Mouse (Mus musculus): ENCODE results near the gene Fstl3. TPM values are rescaled to one million over a fixed set of nuclear protein-coding genes. Genes with fewer than 3 reads are reported as not detected.
A peak's percentile ranks its signal among the peaks of the same experiment; 100 is the strongest.

The Fstl3 gene
- total RNA-seq, 2 experiments from 2014 or later, result 2.8 to 3.4 TPM

DNA sequence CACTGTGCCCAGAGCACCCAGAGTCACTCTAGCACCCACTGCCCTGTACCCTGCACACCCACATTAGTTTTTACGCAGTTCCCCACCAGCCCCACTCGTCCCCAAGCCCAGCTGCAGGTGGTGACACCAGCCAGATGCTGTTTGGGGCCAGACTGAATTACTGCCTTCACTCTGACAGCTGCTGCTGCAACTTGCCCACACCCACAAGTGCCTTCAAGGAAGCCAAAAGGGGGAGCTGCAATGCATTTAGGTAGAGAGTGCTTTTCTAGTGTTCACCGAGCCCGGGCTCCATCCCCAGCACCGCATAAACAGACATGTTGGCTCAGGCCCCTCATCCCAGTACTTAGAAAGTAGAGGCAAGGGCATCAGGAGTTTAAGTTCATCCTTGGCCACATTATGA lies 4.9 kb downstream of the Fstl3 start:
- intact Hi-C loops (cut with DNase I), result loop anchor here (5.0 kb wide), 1 partner anchor 35 kb away; no protein-coding TSS in a partner anchor
- no peak for DNase-seq

DNA sequence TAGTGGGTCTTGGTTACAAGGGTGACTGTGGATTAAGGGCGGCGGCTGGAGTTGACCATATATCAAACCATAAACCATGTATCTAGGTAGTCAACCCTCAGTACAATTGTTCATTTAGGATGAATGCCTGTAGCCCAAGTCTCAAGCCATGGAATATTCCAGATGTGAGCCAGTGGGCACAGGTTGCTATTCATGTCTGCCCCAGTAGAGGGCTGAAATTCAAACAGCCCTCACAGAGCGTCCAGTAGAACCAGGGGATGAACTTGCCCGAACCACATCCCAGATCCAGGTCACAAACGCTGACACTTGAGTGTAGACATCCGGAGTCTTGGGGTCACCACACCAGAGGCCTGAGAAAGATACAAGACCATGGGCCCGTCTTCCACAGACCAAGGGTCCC lies 6.0 kb downstream of the Fstl3 start:
- intact Hi-C loops (cut with DNase I), result loop anchor here (5.0 kb wide), 1 partner anchor 34 kb away; no protein-coding TSS in a partner anchor

DNA sequence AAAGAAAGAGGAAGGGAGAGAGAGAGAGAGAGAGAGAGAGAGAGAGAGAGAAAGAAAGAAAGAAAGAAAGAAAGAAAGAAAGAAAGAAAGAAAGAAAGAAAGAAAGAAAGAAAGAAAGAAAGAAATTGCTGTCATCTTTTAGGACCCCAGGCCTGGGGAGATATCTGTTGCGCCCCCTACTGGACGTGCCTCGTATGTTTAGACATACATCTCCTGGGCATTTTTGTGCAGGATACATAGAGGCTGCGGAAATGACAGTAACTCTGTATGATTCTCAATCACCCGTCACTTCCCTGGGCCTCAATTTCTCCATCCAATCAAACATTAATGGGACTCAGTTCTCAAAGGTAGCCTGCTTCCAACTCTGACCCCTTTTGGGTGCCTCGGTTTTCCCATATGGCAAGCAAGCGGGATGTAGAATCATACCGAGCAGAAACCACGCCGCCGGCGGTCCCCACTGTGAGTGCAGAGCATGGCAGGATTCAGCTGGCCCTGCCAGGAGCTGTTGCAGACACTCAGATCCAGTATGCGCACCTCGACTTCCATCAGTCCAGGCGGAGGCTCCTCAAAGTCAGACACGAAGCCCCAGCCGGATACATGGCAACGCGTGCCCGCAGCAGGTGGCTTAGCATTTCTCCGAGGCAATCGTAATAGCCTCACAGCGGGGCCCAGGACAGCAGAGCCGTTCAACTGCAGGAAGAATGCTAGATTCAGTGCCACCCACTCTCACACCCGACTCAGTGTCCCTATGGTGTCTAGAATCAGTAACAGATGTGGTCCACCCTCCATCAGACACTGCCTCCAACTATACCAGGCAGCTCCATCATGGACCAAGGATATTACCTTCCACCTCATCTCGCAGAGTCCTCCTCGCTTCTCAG lies 7.1 kb downstream of the Fstl3 start:
- intact Hi-C loops (cut with DNase I), result loop anchor here (5.0 kb wide), 1 partner anchor 33 kb away; no protein-coding TSS in a partner anchor
- no peak for DNase-seq

More for the DNA sequence above, 6.0 kb downstream of the Fstl3 start:
- DNase-seq, result no peak

DNA sequence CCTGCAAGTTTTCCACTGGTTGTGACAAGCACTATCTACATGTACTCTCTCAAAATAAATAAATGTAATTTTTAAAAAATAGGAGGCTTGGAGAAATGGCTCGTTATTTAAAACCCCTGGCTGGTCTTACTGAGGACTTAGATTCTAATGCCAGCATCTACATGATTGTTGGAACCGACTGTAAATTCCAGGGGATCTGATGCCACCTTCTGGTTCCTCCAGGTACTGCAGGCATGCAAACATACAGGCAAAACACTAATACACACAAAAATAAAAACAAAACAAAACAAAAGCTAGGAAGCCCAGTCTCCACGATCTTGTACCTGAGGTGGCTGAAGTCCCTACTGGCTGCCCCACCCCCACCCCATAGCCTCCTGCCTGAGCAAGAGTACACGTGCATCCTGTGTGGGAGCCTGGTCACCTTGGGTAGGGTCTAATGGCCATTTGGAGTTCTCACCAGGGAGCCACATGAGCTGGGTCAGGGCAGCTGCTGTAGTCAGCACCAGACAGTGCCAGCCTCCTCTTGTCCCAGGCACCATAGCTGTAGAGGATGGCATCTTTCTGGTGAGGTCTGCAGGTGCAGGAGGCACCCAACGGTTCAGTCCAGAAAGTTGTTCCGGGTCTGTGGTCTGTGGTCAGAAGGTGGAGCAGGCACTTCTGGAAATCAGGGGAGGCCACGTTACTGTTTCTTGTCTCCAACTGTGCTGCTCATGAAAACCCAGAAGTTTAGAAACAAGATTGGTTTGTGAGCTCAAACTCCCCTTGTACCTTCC lies 11.5 kb downstream of the Fstl3 start:
- peak; percentile 80 to 87 for DNase-seq
- intact Hi-C loops (cut with DNase I), result loop anchor here (1.0 to 5.0 kb wide), 2 partner anchors 20 to 91 kb away; no protein-coding TSS in a partner anchor

DNA sequence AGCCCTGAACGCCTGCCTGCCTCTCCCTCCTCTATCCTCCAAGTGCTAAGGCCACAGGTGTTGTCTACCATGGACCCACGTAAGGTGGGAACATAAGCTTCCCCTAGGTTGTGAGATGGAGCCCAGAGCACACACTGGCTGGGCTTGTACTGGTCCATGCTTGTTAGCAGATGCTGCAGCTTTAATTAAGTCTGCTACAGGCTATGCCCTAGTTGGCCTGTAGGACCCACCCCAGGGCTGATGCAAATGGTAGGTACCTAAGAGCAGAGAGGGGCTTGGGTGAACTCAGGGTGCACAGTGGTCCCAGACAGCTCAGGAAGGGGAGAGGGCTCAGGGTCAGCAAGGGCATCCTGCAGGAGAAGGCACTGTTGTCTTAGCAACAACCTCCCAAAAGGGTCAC lies 12.5 kb downstream of the Fstl3 start:
- DNase-seq, result no peak
- intact Hi-C loops (cut with DNase I), result loop anchor here (1.0 to 5.0 kb wide), 2 partner anchors 21 to 92 kb away; no protein-coding TSS in a partner anchor

DNA sequence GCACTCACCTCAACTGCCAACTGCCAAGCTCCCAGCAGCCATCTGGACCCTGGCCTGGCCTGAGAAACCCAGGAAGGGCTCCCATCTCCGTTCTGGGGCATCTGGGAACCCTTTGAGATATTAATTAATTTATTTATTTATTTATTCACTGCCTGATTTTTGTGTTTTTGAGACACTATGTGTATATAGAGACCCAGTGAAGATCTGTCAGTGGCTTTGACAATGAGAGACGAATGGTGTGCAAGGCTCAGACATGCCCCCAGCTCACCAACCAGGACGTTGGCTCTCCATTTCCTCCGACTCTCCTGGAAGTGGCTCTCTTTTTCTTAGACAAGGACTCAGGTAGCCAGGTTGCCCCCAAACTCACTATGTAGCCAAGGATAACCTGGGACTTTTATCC lies 13.8 kb downstream of the Fstl3 start, which contains the start of gene Prss57:
TSS of gene Prss57 (minus strand) at position 101 of the 400 bp plus-strand sequence.
- DNase-seq, result no peak
- intact Hi-C loops (cut with DNase I), result no loop called here

DNA sequence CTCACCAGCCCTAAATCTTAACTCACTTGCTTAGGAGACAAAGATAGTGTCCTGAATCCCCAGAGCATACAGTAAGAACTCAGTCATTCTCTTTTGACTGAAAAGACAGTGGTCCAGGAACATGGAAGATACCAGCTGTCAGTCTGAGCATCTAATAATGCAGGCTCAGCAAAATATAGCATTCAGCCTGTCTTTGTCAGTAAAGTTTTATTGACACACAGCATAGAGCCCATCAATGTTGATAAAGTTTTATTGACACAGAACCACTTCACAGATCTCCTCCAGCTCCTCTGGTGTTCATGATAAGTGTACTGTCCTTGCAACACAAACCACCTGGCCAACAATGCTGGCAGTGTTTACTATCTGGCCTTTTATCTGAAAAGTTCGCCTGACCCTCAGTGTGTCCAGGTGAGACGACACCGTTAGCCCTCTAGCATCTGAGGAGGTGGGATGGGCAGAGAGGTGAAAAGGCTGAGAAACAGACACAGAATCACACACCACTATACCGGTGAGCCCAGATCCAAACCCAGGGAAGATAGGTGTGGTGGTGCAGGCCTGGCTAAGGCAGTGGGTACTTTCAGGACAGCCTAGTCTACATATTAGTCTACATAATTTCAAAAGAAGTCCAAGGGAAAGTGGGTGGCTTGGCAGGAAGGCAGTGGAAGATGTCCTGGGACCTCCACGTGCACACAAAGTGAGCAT lies 15.4 kb downstream of the Fstl3 start:
- intact Hi-C loops (cut with DNase I), result loop anchor here (1.0 kb wide), 1 partner anchor 20 kb away; no protein-coding TSS in a partner anchor
- no peak for DNase-seq

DNA sequence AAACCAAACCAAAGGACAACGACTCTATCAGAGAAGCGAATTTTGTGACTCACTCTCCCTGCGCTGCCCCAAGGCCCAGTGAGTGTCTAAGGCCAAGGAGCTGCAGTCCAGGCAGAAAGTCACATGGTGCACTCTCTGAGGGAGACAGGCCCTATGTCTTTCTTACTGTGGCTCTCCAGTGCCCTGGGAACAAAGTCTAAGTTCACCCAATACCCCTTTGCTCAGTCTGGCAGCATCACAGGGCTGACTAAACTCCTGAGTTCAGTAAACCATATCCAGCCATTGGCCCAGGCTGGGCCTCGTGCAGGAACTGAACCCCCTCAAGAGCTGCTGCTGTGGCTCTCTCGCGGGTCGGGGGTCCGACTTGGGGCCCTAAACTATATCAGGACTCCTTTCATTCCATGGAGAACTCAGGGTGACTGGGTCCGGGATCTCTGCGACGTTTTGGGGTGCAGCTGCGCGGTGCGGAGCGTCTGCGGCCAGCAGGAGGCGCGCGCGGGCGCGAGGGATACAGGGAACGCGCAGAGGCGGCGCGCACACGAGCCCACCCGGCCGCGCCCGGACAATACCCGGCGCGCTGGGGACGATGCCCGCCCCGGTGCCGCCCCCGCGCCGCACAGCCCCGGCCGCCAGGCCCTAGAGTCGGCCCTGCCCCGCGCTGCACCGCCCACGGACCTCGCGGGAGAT lies 16.1 kb downstream of the Fstl3 start, which contains the start of gene Palm:
TSS of gene Palm (plus strand) at position 522 of the 687 bp plus-strand sequence.
- peak; percentile 90 to 91 for DNase-seq
- intact Hi-C loops (cut with DNase I), result loop anchor here (1.0 kb wide), 1 partner anchor 19 kb away; no protein-coding TSS in a partner anchor

DNA sequence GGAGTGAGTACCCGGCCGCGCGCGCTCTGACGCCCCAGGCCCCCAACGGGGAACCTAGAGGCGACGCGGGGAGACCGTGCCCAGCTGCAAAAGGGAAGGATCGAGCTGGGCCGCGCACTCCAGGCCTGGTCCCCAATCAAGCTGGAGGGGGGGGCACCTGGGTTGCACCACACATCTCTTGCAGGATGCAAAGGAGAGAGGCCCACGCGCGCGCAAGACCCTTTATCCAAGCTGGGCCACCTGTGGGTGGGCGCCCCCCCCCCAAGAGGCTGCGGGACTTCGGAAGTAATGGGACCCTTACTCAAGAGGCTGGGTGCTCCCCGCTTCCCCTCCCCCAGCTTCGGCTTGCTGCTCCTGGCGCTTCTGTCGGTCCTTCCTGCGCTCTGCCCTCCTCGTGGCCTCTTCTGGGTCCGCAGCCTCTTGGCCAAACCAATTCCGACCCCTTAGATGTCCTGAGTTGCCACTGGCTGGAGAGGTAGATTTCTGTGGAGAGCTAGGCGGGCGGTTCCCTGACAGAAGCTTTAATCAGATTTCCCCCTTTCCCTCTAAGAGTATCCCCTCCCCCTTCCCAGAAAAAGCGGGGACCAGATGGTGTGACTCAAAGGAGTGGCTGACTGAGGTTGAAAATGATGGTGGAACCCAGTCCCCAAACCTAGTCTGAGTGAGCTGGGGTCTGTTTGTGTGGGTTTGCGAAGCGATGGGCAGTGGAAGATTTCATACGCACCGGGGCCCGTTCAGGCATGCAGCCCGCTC lies 16.8 kb downstream of the Fstl3 start:
- peak in 1 of 2 experiments; percentile 40 for DNase-seq
- intact Hi-C loops (cut with DNase I), result loop anchor here (1.0 kb wide), 2 partner anchors 14 to 18 kb away; no protein-coding TSS in a partner anchor

DNA sequence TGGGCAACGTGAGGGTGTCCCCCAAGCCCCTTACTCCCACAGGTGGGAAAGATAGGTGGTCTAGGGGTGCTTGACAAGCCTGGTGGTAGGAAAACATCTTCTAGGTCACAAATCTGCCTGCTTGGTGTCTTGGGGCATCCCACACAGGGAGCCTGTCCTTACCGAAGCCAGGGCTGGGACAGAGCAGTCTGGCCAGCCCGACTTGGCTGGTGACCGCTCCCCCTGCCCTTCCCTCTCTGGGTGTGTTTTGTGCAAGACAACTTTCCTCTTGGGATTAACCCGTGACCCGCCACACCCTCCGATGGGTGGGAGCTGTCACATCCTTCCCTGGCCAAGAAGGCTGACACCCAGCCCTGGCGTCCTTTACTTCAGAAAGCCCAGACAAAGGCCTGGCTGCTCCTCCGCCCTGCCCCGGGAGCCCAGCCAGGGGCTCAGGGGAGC lies 17.4 kb downstream of the Fstl3 start:
- peak; percentile 83 to 87 for DNase-seq
- intact Hi-C loops (cut with DNase I), result loop anchor here (1.0 kb wide), 1 partner anchor 14 kb away; no protein-coding TSS in a partner anchor

DNA sequence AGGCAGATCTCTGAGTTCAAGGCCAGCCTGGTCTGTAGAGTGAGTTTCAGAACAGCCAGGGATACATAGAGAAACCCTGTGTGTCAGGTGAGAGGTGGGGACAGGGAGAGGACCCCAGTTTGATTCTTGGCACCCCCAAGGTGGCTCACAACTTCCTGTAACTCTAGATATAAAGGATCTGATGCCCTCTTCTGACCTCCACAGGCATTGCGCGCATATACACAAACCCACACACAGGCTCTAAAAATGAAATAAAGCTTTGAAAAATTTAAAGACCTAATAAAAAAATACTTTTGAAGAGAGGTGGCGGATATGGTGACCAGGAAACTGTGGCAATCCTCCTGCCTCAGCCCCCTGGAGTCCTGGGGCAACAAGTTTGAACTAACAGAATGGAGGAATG lies 18.8 kb downstream of the Fstl3 start:
- DNase-seq, result no peak
- intact Hi-C loops (cut with DNase I), result no loop called here

DNA sequence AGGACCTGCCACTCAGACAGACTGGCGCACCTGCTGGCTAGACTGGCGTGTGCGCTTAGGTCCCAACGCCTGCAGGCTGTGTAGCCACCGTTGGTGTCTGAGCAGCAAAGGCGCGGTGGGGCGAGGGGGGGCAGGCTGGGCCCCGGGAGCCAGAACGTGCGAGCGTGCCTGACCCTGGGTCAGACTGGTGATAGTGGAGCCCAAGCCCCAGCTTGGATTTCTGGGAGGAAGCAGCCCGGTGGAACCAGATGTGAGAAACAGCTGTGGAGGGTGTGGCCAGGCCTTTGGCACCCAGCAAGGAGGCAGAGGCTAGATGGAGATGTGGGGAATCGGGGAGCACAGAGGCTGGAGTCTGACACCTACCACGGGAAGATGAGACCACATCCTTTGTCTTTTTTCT lies 20.3 kb downstream of the Fstl3 start:
- intact Hi-C loops (cut with DNase I), result no loop called here
- peak; percentile 50 to 67 for DNase-seq

DNA sequence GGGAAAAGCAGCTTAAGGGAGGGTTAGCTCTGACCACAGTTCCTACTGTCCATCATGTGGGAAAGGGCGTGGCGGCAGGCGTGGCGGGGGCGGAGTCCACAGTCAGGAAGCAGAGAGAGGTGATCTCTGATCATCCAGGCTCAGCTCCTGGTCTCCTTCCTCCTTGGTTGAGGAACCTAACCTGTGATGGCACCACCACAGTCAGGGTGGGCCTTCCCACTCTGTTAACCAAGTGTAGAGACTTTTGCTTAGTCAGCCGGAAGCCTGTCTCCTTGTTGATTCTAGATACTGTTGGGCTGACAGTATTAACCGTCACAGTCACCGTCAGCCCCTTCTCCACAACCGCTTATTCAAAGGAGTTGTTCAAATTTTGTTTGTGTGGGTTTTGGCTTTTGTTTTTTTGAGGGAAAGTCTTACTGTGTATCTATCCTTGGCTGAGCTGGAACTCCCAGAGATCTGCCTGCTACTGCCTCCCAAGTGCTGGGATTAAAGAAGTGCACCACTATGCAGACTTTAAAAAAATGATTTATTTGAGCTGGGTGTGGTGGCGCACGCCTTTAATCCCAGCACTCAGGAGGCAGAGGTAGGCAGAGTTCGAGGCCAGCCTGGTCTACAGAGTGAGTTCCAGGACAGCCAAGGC lies 21.3 kb downstream of the Fstl3 start:
- no peak for DNase-seq
- intact Hi-C loops (cut with DNase I), result no loop called here

DNA sequence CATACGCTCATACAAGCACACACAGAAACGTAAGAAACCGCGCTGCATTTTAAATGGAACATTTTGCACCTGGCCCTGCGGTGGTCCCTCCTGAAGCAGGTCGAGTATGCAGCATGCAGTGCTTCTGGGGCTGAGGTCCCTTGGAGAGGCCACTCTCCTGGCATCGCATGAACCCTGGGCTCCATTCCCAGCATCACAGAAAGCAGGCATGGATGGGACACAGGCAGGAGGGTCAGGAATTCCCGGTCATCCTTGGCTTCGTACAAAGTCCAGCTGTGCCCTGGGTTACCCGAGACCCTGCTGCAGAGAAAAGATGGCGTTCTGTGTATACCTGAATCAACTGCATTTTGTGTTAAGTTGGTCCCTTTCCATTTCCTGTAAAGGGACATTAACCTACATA lies 23.4 kb downstream of the Fstl3 start:
- intact Hi-C loops (cut with DNase I), result no loop called here
- no peak for DNase-seq

DNA sequence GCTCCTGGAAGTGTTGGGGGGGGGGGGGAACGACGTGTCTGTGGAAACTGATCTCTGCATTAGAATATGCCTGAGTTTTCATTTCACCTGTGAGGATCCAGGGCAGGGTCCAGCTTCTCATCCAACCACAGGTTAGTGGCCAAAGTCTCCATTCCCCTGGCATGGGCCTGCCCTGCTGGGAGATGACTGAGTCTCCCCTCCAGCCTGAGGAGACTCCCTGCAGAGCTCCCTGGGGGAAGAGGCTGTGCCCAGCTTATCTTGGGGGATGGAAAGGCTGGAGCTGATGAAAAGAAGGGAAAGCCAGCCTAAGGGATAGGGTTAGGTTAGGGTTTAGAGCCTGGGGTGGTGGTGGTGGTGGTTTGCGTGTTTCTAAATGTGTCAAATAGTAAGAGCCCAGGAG lies 24.8 kb downstream of the Fstl3 start:
- intact Hi-C loops (cut with DNase I), result no loop called here
- DNase-seq, result no peak

DNA sequence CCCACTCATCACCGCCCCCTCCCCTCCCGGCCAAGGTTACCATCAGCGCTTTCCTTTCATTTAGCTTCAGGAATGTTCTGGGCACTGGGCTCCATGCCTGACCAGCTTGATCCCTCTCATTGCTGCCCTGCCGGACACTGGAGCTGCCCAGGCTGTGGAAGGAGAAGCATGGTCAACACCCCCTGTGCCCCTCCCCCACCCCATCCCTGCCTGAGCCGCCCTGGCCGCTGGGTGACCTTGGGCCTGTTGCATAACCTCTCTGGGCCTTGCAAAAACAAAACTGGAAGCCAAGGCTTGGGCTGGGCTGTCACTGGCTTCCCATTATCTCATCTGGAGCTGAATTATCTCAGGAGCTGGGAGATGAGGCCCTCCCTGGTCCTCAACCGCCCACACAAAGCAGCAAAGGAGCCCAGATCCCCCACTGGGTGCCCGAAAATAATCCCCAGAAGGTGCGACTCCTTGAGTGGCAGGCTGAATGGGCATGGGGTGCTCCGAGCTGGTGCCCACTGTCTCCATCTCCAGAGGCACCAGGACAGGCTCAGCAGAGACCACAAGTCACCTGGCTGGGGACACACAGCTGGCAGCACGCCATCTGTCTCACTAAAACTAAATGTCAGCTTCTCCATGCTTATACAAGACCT lies 25.4 kb downstream of the Fstl3 start:
- intact Hi-C loops (cut with DNase I), result no loop called here

DNA sequence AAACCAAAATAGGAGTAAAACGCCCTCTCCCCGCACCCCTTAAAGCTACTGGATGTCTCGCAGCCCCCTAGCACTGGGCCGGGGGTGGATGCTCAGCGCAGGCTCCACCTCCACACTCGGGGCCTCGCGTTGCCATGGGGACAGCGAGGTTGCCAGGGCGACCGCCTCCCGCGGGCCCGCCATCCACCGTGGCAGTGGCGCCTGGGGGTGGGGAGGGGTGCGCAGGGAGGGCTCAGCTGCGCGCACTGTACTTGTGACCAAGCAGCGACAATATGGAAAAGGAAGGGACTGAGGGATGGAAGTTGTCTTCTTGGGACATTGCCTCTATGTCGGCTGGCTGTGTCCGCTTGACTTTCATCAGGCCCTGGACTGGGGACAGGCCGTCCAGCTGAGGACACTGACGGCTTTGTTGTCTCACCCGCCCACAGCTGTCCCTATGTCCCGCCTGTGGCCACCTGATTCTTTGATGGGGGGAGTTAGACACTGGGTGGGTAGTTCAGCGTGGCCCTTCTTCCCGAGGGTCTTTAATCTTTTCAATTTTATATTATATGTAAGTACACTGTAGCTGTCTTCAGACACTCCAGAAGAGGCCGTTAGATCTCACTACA lies 26.7 kb downstream of the Fstl3 start:
- peak; percentile 59 to 60 for DNase-seq
- intact Hi-C loops (cut with DNase I), result no loop called here

More for the DNA sequence above, 25.4 kb downstream of the Fstl3 start:
- DNase-seq, result peak; percentile 57 to 65
